Mouse (Mus musculus) heart, postnatal 0 days (tissue): Measurements from ENCODE around the gene Hibadh.

ENCODE experiments used
- CTCF ChIP-seq: IDR thresholded peaks from 2 replicates; pipeline ENCODE4 v1.5.1; 2016; ENCODE audit warnings: antibody characterized with exemption, control low read depth, low read depth
- EP300 ChIP-seq: IDR thresholded peaks from 2 replicates; pipeline ENCODE4 v1.6.1; 2016; ENCODE audit warnings: antibody characterized with exemption, low read depth

DNA sequence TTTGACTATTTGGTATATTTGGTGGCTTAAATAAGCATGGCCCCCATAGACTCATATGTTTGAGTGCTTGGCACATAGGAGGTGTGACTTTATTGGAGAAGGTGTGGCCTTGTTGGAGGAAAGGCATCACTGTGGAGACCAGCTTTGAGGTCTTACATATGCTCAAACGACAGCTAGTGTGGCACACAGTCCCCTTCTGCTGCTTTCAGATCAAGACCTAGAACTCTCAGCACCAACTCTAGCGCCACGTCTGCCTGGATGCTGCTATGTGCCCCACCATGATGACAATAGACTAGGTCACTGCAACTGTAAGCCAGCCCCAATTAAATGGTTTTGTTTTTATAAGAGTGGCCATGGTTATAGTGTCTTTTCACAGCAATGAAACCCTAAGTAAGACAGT is 887 bp upstream of the Hibadh start:
- TF ChIP-seq EP300 (no peak), CTCF (no peak)
